Mouse (Mus musculus): Measurements from ENCODE around the gene Preb.

DNA sequence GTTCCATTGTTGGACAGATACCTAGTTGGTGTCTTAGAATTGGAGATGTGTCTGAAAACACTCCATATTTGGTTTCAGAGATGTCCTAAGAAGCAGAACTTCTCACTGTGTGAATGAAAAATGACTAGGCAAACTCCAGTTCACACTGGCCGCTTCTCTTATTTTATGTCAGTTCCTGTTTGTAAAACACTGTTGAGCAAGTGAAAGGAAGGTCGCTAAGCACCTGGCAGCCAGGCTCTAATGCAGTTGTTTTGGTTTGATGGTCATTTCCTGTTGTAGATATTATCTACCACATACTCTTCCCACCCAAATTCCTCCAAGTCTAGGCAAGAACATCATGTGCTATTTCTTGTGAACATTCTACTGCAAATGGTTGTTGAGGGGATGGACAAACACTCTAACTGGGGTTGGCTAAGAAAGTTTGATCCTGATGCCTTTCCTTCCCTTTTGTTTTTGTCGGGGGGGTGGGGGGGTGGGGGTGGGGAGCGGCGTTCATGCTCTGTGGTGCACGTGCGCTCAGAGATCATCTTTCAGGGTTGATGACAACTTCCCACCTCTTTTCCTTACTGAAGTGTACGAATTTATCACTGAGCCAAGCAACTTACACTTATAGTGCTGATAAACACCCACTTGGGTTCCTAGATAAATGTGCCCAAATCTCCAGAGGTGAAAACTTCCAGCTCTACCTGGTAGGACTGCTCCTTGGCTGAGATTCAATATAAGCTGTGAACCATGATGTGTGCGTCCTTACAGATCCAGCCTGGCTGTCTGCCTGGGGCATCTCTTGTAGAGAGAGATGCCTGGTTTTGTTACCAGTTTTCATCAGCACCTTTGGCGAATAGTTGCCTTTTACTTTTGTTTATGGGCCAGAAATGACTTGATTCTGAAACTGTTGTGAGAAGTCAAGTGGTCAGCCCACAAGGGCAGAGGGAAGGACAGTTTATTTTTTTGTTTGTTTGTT lies 1.7 kb upstream of the Preb start:
- no peak for TF ChIP-seq CTCF (IDR thresholded peaks at IDR 0.05; ENCODE audit: low read depth, low read length)
- no peak for TF ChIP-seq GATA1 (IDR thresholded peaks at IDR 0.05; ENCODE audit: borderline replicate concordance, low read length)
- no peak for TF ChIP-seq TAL1 (conservative IDR thresholded peaks at IDR 0.05; ENCODE audit: low read depth, low read length)
- no peak for TF ChIP-seq GATA2 (IDR thresholded peaks at IDR 0.05; ENCODE audit: borderline replicate concordance, low read depth, low read length)

All from G1E (cell line).